Mouse (Mus musculus): ENCODE data around the gene Gm28230. TPM values are rescaled to one million over a fixed set of nuclear protein-coding genes. Genes with fewer than 3 reads are reported as not detected.

The Gm28230 gene
- polyA plus RNA-seq, 1 experiment = not detected

DNA sequence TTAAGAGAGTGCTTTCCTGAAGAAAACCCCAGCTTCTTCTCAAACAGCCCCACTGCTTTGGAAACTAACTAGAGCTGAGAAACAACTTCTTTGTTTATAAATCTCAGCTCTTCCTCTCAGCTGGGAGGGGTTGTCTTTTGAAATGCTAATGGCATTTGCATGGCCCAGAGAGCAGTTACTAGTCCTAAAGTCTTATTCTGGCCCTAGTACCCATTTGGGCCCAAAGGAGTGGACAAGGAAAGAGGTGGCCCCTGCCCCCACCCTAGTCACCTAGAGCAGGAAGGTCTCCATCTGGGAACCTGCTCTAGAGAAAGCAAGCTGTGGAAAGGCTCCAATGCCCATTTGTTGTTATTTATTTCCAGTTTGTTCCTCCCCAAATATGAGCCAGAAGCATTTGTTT, 4.5 kb downstream of the Gm28230 start:
- Histone ChIP-seq H3K4me1 (ENCODE audit: control insufficient read depth, insufficient read depth, low read length) (no peaks in the 10 kb centered on the region), H3K27ac (ENCODE audit: control insufficient read depth, insufficient read depth, low read depth, low read length, poor library complexity) (no peak overlapping the region), H3K4me3 (replicated peaks; ENCODE audit: control insufficient read depth, low read depth, low read length) (no peak overlapping the region)
- TF ChIP-seq POLR2A (IDR thresholded peaks at IDR 0.05; ENCODE audit: borderline replicate concordance, control insufficient read depth, low read depth, low read length) (no peak), CTCF (IDR thresholded peaks at IDR 0.05; ENCODE audit: control insufficient read depth, insufficient read depth, low read length) (no peak)

DNA sequence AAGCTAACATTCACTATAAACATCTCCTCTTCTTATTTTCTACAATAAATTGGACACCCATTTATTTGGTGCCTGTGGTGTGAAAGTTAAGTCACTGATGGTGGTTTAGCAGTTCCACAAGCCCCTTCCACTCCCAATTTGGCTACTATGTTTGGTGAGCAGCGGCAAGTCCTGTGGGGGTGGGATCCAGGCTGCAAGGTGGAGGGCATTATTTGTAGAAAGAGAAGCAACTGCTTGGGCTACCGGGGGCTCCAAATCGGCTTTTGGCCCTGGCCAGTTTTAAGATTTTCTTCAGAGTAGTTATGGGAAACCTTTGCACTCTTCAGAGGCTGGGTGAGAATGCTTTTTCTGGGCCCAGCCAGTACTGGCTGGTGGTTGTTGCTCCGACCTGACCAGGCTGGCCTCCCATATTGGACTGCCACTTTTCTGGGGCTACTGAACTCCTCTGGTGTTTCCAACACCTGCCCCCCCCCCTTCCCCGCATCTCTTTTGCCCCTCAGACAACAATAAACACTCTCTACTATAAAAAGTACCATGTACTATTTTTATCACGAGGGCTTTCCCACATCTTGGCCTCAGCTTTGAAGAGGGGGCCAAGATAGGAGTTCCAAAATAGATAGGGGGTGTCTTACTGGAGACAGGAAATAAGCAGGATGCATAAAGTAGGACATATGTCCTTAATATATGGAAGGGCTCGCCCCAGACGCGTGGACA, 5.4 kb downstream of the Gm28230 start:
- Histone ChIP-seq H3K4me3 (replicated peaks; ENCODE audit: control insufficient read depth, low read depth, low read length) (no peak overlapping the region), H3K27ac (ENCODE audit: control insufficient read depth, insufficient read depth, low read depth, low read length, poor library complexity) (no peak overlapping the region), H3K4me1 (ENCODE audit: control insufficient read depth, insufficient read depth, low read length) (no peaks in the 10 kb centered on the region)
- 38% methylated on average over 9 of the region's 9 CpGs for WGBS
- no peak for TF ChIP-seq CTCF (IDR thresholded peaks at IDR 0.05; ENCODE audit: control insufficient read depth, insufficient read depth, low read length)
- no peak for TF ChIP-seq POLR2A (IDR thresholded peaks at IDR 0.05; ENCODE audit: borderline replicate concordance, control insufficient read depth, low read depth, low read length)

DNA sequence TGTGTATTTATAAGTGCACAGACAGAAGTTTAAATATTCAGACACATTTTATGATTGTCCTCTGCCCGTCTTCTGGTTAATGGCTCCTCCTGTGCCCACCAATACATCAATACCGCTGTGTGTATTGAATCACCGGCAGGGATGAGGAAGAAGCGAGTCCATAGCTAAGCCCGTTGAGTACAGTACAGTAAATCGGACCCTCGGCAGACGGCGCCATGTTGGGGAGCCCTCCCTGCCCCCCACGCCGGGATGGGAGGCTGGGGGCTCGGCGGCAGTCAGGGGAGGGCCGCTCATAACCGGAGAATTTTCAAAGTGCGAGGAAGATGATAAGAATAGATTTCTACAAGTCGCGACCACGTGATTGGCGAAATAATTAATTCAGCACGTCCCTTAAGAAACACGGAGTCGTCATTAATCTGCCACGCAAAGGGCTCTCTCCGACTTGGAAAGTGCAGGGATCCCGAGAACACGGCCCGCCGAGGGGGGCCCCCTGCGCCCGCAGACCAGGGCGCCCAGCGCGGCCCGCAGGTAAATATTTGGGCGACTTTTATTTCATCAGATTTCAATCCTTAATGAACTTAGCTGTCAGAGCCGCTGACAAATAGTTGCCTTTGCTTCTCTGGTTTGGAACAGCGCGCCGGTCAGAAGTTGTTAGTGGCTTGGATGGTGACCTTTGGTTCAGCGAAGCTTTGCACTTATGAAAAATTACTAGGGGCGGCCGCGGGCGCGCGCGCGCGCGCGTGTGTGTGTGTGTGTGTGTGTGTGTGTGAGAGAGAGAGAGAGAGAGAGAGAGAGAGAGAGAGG, 6.2 kb downstream of the Gm28230 start:
- H3K4me1 ChIP-seq (ENCODE audit: control insufficient read depth, insufficient read depth, low read length) = no peaks in the 10 kb centered on the region
- TF ChIP-seq POLR2A (IDR thresholded peaks at IDR 0.05; ENCODE audit: borderline replicate concordance, control insufficient read depth, low read depth, low read length) (no peak), CTCF (IDR thresholded peaks at IDR 0.05; ENCODE audit: control insufficient read depth, insufficient read depth, low read length) (no peak)
- no peak overlapping the region for H3K27ac ChIP-seq (ENCODE audit: control insufficient read depth, insufficient read depth, low read depth, low read length, poor library complexity)
- H3K4me3 ChIP-seq (replicated peaks; ENCODE audit: control insufficient read depth, low read depth, low read length) = no peak overlapping the region
- 4% methylated on average over 52 of the region's 52 CpGs for WGBS

DNA sequence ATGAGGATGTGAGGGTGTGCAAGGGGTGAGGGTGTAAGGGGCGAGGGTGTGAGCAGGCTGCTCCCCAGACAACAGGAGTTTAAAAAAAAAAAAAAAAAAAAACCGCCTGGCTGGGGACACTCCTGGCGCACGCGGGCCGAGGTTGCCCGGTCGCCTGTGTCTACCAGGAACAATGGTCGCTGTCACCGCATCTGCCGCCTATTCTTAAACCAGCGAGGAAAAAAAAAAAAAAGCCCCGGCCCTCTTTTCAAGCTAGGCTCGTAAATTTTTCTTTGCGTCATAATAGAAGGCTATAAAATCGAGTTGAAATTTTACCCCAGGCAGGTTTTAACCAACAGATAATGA, 6.8 kb downstream of the Gm28230 start:
- Histone ChIP-seq H3K27ac (ENCODE audit: control insufficient read depth, insufficient read depth, low read depth, low read length, poor library complexity) (no peak overlapping the region), H3K4me1 (ENCODE audit: control insufficient read depth, insufficient read depth, low read length) (no peaks in the 10 kb centered on the region), H3K4me3 (replicated peaks; ENCODE audit: control insufficient read depth, low read depth, low read length) (no peak overlapping the region)
- WGBS = 3% methylated on average over 16 of the region's 16 CpGs
- no peak for TF ChIP-seq POLR2A (IDR thresholded peaks at IDR 0.05; ENCODE audit: borderline replicate concordance, control insufficient read depth, low read depth, low read length)
- TF ChIP-seq CTCF (IDR thresholded peaks at IDR 0.05; ENCODE audit: control insufficient read depth, insufficient read depth, low read length) = no peak

DNA sequence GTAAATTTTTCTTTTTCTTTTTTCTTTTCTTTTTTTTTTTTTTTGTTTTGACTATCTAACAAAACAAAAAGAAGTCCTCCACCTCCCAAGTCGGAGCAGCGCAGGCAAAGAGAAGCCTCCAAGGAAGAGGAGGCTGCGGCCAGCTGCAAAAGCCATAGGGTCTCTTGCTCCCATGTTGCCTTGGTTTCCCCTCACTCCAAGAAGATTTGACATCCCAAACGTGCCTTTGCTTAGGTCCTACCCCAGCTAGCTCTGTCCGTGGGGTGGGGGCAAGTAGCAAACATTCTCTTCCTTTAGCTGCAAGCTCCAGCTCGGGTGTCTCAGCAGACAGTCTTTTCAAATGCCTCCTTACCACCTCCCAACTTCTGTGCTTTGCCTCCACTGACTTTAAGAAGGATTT, 7.2 kb downstream of the Gm28230 start:
- TF ChIP-seq CTCF (IDR thresholded peaks at IDR 0.05; ENCODE audit: control insufficient read depth, insufficient read depth, low read length) = no peak
- TF ChIP-seq POLR2A (IDR thresholded peaks at IDR 0.05; ENCODE audit: borderline replicate concordance, control insufficient read depth, low read depth, low read length) = no peak
- Histone ChIP-seq H3K27ac (ENCODE audit: control insufficient read depth, insufficient read depth, low read depth, low read length, poor library complexity) (no peak overlapping the region), H3K4me1 (ENCODE audit: control insufficient read depth, insufficient read depth, low read length) (no peaks in the 10 kb centered on the region), H3K4me3 (replicated peaks; ENCODE audit: control insufficient read depth, low read depth, low read length) (no peak overlapping the region)
- WGBS = 6% methylated on average over 6 of the region's 6 CpGs

DNA sequence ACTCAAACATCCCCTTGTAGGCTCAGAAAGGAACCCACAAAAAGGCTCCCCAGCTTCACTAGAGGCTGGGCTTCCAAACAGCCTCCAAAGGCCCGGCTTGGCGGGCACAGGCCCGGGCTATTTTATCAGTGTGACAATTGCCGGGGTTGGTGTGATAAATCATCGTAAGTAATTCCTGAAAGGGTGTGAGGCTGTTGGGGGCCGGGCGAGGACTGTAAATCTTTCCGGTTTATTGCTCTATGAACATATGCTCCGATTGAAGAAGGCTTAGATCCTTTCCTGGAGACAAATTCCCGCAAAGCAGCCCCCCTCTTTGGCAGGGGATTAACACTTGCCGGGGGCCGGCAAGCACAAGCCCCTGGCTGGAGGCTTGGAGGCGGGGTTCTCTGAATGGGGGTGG, 7.9 kb downstream of the Gm28230 start:
- Histone ChIP-seq H3K4me3 (replicated peaks; ENCODE audit: control insufficient read depth, low read depth, low read length) (no peak overlapping the region), H3K4me1 (ENCODE audit: control insufficient read depth, insufficient read depth, low read length) (no peaks in the 10 kb centered on the region), H3K27ac (ENCODE audit: control insufficient read depth, insufficient read depth, low read depth, low read length, poor library complexity) (no peak overlapping the region)
- 6% methylated on average over 13 of the region's 13 CpGs for WGBS
- TF ChIP-seq CTCF (IDR thresholded peaks at IDR 0.05; ENCODE audit: control insufficient read depth, insufficient read depth, low read length) (no peak), POLR2A (IDR thresholded peaks at IDR 0.05; ENCODE audit: borderline replicate concordance, control insufficient read depth, low read depth, low read length) (no peak)

DNA sequence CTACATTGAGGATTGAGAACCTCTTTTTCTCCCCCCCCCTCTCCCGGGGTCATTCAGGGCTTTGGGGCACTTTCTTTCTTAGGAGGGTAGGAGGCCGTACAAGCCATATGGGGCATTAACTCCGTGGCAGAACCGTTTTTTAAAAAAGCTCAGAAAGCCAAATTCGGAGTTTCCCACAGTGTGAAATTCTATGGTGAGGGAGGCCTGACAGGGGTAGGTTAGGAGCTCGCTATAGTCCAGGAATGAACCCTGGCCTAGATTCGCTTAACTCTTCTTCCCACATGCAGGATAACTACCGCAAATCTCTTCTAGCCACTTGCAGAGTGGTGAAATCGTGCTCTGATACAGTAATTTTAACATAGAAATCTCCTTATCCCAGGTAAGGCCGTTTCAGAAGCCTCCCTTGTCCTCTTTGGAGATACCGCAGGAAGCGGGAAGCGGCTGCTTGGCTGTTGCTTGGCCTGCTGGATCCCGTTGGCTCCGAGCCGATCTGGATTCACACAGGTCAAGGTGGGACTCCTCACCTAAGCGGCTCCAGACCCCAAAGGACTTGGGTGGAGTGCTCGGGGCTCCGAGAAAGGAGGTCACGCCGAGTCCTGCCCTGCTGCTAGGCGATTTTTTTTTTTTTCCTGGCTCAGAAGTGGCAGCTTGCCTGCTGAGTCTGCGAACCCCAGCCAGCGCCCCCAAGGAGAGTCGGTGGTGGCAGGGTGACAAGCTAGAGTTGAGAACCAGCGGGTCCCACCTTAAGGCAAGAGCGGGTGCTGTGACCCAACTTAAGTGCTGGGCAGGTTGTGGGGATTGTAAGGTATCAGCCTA, 8.7 kb downstream of the Gm28230 start:
- TF ChIP-seq CTCF (IDR thresholded peaks at IDR 0.05; ENCODE audit: control insufficient read depth, insufficient read depth, low read length) = no peak
- TF ChIP-seq POLR2A (IDR thresholded peaks at IDR 0.05; ENCODE audit: borderline replicate concordance, control insufficient read depth, low read depth, low read length) = no peak
- H3K27ac ChIP-seq (ENCODE audit: control insufficient read depth, insufficient read depth, low read depth, low read length, poor library complexity) = no peak overlapping the region
- no peaks in the 10 kb centered on the region for H3K4me1 ChIP-seq (ENCODE audit: control insufficient read depth, insufficient read depth, low read length)
- WGBS = 18% methylated on average over 27 of the region's 27 CpGs
- H3K4me3 ChIP-seq (replicated peaks; ENCODE audit: control insufficient read depth, low read depth, low read length) = no peak overlapping the region
